Mouse (Mus musculus) left cerebral cortex, adult 9 months (tissue): Measurements from ENCODE around the gene Rab43.
A peak's percentile ranks its signal among the peaks of the same experiment; 100 is the strongest.

Source experiments
- DNase-seq, 2 experiments: peaks; one replicate each; pipeline ENCODE4 v3.0.0; 2022; ENCODE audit warnings: low spot score in 2 of 2

Gene Rab43

GRCm38 (mm10) chr6:87811675-87812338 lies at the start of gene Rab43:
TSS of gene Rab43 (minus strand) at chr6:87812164.
- peak; percentile 62 to 86 for DNase-seq

- peak in 1 of 2 experiments; percentile 31 for DNase-seq
Measured at GRCm38 (mm10) chr6:87857071-87857470, 45.1 kb upstream of the Rab43 start.

GRCm38 (mm10) chr6:87853446-87853845 lies 41.5 kb upstream of the Rab43 start:
- no peak for DNase-seq

GRCm38 (mm10) chr6:87851871-87852270 lies 39.9 kb upstream of the Rab43 start:
- DNase-seq = no peak

- DNase-seq = peak; percentile 89 to 96
Measured at GRCm38 (mm10) chr6:87850900-87851614, 39.1 kb upstream of the Rab43 start, which contains the start of gene Cnbp. TSS of gene Cnbp (minus strand) at chr6:87851106.

GRCm38 (mm10) chr6:87850155-87850899 lies 38.4 kb upstream of the Rab43 start:
- DNase-seq = peak in 1 of 2 experiments; percentile 33

- DNase-seq = no peak
Measured at GRCm38 (mm10) chr6:87849780-87850154, 37.8 kb upstream of the Rab43 start.

- DNase-seq = no peak
Measured at GRCm38 (mm10) chr6:87846813-87847212, 34.8 kb upstream of the Rab43 start.

GRCm38 (mm10) chr6:87845031-87845695 lies 33.2 kb upstream of the Rab43 start:
- no peak for DNase-seq

GRCm38 (mm10) chr6:87842254-87842653 lies 30.3 kb upstream of the Rab43 start:
- no peak for DNase-seq

GRCm38 (mm10) chr6:87841635-87842034 lies 29.7 kb upstream of the Rab43 start:
- no peak for DNase-seq

- DNase-seq = no peak
Measured at GRCm38 (mm10) chr6:87839797-87840341, 27.9 kb upstream of the Rab43 start.

- DNase-seq = peak; percentile 93 to 97
Measured at GRCm38 (mm10) chr6:87838551-87839197, 26.7 kb upstream of the Rab43 start, which contains the start of gene Isy1. TSS of gene Isy1 (minus strand) at chr6:87838798.

GRCm38 (mm10) chr6:87835695-87836094 lies 23.7 kb upstream of the Rab43 start, which contains the start of gene Gm45140:
TSS of gene Gm45140 (minus strand) at chr6:87835795.
- no peak for DNase-seq

- no peak for DNase-seq
Measured at GRCm38 (mm10) chr6:87820366-87820765, 8.4 kb upstream of the Rab43 start.

GRCm38 (mm10) chr6:87814486-87814885 lies 2.5 kb upstream of the Rab43 start:
- no peak for DNase-seq

GRCm38 (mm10) chr6:87812656-87813055 lies 692 bp upstream of the Rab43 start:
- no peak for DNase-seq

- DNase-seq = peak; percentile 31 to 51
Measured at GRCm38 (mm10) chr6:87810713-87811669, 973 bp downstream of the Rab43 start.

GRCm38 (mm10) chr6:87810311-87810710 lies 1.7 kb downstream of the Rab43 start:
- no peak for DNase-seq

- DNase-seq = no peak
Measured at GRCm38 (mm10) chr6:87809651-87810161, 2.3 kb downstream of the Rab43 start.
